Mouse (Mus musculus) granulocyte monocyte progenitor cell, adult 5-6 weeks (primary cell): Measurements from ENCODE around the gene Fam98a. TPM values are rescaled to one million over a fixed set of nuclear protein-coding genes. Genes with fewer than 3 reads are reported as not detected.
A peak's percentile ranks its signal among the peaks of the same experiment; 100 is the strongest.

Source experiments
- ATAC-seq: replicated peaks from 2 replicates; pipeline ENCODE4 v1.8.0; 2016; ENCODE audit warnings: mild to moderate bottlenecking, moderate TSS enrichment, inconsistent platforms; ENCODE audit not compliant: poor library complexity, severe bottlenecking
- total RNA-seq, 2 experiments: library from RNA; stranded (forward) in 1 of 2; stranded (reverse) in 1 of 2; fragments of 200-712, 200-1000 nt in 1 of 2; fragments of >200 nt in 1 of 2; fragmentation: Nextera tagmentation in 1 of 2; gene quantifications; 2 replicates each; pipeline ENCODE4 v1.2.3; 2014 to 2017

Gene Fam98a
- total RNA-seq, 2 experiments from 2014 or later: 24.4 to 30.1 TPM

GRCm38 (mm10) chr17:75523812-75524211 is 27.9 kb downstream of the Fam98a start:
- ATAC-seq: peak; percentile 91

- 0 out of 2 replicates have a peak, but pooled peaks have one; percentile 4 for ATAC-seq
Observed at GRCm38 (mm10) chr17:75522347-75523065, 29.2 kb downstream of the Fam98a start.

GRCm38 (mm10) chr17:75521236-75521842 is 30.4 kb downstream of the Fam98a start:
- ATAC-seq: no peak

- ATAC-seq: no peak
Observed at GRCm38 (mm10) chr17:75519239-75519900, 32.4 kb downstream of the Fam98a start.

GRCm38 (mm10) chr17:75518181-75518901 is 33.4 kb downstream of the Fam98a start:
- peak; percentile 83 for ATAC-seq

GRCm38 (mm10) chr17:75516591-75516990 is 35.2 kb downstream of the Fam98a start:
- ATAC-seq: no peak

- ATAC-seq: no peak
Observed at GRCm38 (mm10) chr17:75509257-75509656, 42.5 kb downstream of the Fam98a start.

GRCm38 (mm10) chr17:75506708-75507641 is 44.8 kb downstream of the Fam98a start:
- ATAC-seq: no peak

- ATAC-seq: no peak
Observed at GRCm38 (mm10) chr17:75506097-75506675, 45.6 kb downstream of the Fam98a start.

- ATAC-seq: no peak
Observed at GRCm38 (mm10) chr17:75505053-75505452, 46.7 kb downstream of the Fam98a start.

GRCm38 (mm10) chr17:75503031-75503430 is 48.7 kb downstream of the Fam98a start:
- ATAC-seq: no peak

- no peak for ATAC-seq
Observed at GRCm38 (mm10) chr17:75498241-75498651, 53.5 kb downstream of the Fam98a start.

- ATAC-seq: no peak
Observed at GRCm38 (mm10) chr17:75495213-75495612, 56.5 kb downstream of the Fam98a start.

Other genes with a start within 250 kb of the Fam98a start
- gene Rasgrp3, start 116.0 kb downstream of the Fam98a start, total RNA-seq (2014; fragmentation: Nextera tagmentation): 0.26 TPM in 1 of 2 replicates, not detected in the other
- gene Rasgrp3, start 116.0 kb downstream of the Fam98a start, total RNA-seq (2017): not detected in 2 replicates